Mouse (Mus musculus): ENCODE results near the gene Cdhr1. TPM values are rescaled to one million over a fixed set of nuclear protein-coding genes. Genes with fewer than 3 reads are reported as not detected.

Cdhr1 gene
- polyA plus RNA-seq (2012; rRNA removed), result 0.11 and 0.15 TPM in 2 replicates

GRCm38 (mm10) chr14:37097956-37098530 is at the start of gene Cdhr1:
Gene Cdhr1, minus strand, starts transcription at chr14:37098347.

GRCm38 (mm10) chr14:37135127-37135593 is 37.0 kb upstream of the Cdhr1 start, which contains the start of gene Ghitm:
Gene Ghitm, minus strand, starts transcription at chr14:37135272.

GRCm38 (mm10) chr14:37113922-37114321 is 15.8 kb upstream of the Cdhr1 start, which contains the start of gene 2610528A11Rik:
Gene 2610528A11Rik, minus strand, starts transcription at chr14:37114022.

GRCm38 (mm10) chr14:37067629-37068028 is 30.5 kb downstream of the Cdhr1 start, which contains the start of gene Lrit2:
Gene Lrit2, plus strand, starts transcription at chr14:37067929.

GRCm38 (mm10) chr14:37048914-37049410 is 49.2 kb downstream of the Cdhr1 start, which contains the start of gene Rgr:
Gene Rgr, minus strand, starts transcription at chr14:37048964.

Other genes starting within 250 kb of the Cdhr1 start
- gene Ccser2, start 129.6 kb downstream of the Cdhr1 start, polyA plus RNA-seq (2012; rRNA removed), result 2.5 TPM in 2 replicates
- gene Rgr, start 49.4 kb downstream of the Cdhr1 start, polyA plus RNA-seq (2012; rRNA removed), result not detected in 2 replicates
- gene Lrit1, start 43.5 kb downstream of the Cdhr1 start, polyA plus RNA-seq (2012; rRNA removed), result not detected in 2 replicates
- gene Lrit2, start 30.4 kb downstream of the Cdhr1 start, polyA plus RNA-seq (2012; rRNA removed), result not detected in 2 replicates
- 2.2 and 4.2 TPM in 2 replicates for gene 2610528A11Rik, start 15.7 kb upstream of the Cdhr1 start, polyA plus RNA-seq (2012; rRNA removed)
- 43.0 and 50.5 TPM in 2 replicates for gene Ghitm, start 36.9 kb upstream of the Cdhr1 start, polyA plus RNA-seq (2012; rRNA removed)

Data from stomach, adult 2 months (tissue).